Mouse (Mus musculus) left cerebral cortex, postnatal 36 days (tissue): ENCODE data around the gene Tnik. TPM values are rescaled to one million over a fixed set of nuclear protein-coding genes. Genes with fewer than 3 reads are reported as not detected.

Experiments used
- DNase-seq, 2 experiments: peaks; one replicate each; pipeline ENCODE4 v3.0.0; 2021 to 2022; ENCODE audit warnings: low spot score in 2 of 2, mixed read lengths in 1 of 2
- intact Hi-C: fragments of 180-260 bp; cut with DNase I; formaldehyde crosslinking; loops from one replicate; pipeline ENCODE4 v1.15.1; 2025
- total RNA-seq, 2 experiments: library from RNA; stranded (reverse); gene quantifications; 2 replicates each; pipeline ENCODE4 v1.2.3; 2021

Tnik gene
- total RNA-seq, 2 experiments from 2014 or later = 164 to 253 TPM

DNA sequence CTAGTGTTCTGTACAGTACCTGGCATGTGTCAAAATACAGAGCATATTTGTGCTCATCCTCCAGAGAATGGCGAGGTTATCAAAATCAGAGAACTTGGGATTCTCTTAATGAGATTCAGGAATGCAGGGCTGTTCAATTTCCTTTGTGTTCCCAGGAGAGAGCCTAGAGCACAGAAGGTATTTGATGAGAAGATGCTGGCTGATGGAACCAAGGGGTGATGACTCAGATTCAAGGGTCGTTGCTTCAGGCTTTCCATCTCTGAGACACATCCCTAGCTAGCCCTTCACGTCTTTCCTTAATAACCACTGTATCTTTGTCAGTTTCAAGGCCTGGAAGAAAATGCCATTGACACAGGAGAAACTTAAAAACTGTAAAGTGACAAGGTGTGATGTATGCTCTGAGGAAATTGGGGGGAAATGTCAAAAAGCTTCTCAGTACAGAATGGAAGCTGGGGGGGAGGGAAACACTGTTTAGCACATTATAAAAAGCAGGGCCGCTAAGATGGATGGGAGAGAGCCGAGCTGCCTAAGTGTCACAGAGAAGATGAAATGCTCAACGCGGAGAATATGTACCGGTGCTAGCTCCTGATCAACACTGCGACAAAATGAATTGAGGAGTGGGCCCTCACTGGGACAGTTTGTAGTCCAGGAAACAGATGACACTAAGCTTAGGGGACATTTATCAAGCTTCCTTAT lies 380.4 kb downstream of the Tnik start:
- intact Hi-C loops = no loop called here
- no peak for DNase-seq

GRCm38 (mm10) chr3:28652574-28652973 lies 389.6 kb downstream of the Tnik start:
- no peak for DNase-seq

DNA sequence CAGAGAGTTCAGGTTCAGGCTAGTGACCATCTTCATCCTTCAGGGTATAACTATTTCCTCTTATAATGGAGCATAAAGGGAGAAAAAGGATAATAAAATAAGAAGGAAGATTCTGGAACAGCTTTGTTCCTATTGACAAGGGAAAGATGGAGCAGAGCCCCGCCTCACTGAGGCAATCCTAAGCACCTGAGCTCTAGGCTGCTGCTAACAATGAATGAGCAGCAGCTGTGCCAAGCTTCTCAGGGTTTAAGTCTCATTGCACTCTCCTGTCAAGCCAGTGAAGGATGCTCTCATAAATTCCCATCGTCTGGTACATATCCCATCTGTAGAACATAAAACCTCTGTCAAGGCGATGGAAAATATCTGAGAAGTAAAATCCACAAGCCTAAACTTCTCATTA lies 390.0 kb downstream of the Tnik start:
- intact Hi-C loops = no loop called here

More at GRCm38 (mm10) chr3:28652574-28652973, 389.6 kb downstream of the Tnik start:
- intact Hi-C loops = no loop called here

DNA sequence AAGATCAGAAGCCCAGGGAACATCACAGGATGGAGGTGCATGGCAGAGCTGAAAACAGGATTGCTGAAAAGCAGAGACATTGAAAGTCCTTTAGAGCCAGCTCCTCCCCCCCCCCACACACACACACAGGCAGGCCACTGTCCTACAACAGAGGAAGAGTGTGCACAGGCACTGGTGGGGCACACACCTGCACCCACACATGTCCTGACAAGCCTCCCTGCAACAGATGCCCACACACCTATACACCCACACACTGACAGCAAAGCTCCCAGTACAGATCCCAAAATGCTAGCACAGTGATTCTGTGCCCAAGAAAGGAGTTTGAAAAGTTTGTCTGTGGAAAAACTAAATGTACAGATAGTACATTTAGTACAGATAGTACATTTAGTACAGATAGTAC lies 391.7 kb downstream of the Tnik start:
- intact Hi-C loops = loop anchor here (5.0 kb wide), 1 partner anchor 93 kb away; no protein-coding TSS in a partner anchor
- DNase-seq = peak; percentile 37 to 66

More for the DNA sequence above, 390.0 kb downstream of the Tnik start:
- DNase-seq = no peak

DNA sequence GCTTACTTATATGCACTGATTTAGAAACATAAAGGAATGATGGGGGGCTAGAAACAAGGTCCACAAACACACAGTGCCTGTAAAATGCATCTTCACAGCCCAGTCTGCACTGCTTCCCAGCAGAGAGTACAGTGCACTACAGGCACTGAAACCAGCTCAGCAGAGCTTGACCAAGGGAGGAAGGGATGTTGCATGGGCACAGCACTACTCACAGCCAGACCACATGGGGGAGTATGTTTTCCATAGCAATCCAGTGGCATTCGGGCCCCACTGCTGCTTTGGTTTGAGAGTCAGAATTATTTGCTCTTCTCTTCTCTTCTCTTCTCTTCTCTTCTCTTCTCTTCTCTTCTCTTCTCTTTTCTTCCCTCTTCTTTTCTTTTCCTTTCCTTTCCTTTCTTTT lies 395.3 kb downstream of the Tnik start:
- no peak for DNase-seq
- intact Hi-C loops = loop anchor here (5.0 kb wide), 1 partner anchor 89 kb away; no protein-coding TSS in a partner anchor

- DNase-seq = no peak
- intact Hi-C loops = no loop called here
Observed at GRCm38 (mm10) chr3:28680851-28681250, 417.8 kb downstream of the Tnik start.

DNA sequence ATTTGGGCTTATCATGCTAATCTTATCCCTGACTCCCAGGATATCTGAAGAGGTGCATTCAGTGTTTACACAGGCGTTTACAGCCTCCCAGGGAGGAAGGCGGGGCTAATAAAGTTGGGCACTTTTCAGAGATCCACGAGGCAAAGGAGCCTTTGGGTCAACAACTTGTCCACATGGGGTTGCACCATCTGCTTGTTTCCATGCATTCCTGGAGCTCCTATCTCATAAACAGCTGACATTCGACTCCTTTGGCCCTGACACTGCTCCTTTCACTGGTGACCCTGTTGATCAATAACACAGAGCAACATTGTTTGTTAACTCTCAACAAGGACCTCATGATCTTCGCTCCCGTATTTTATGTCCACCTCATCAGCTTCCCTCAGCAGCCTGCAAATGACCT lies 418.9 kb downstream of the Tnik start:
- intact Hi-C loops = no loop called here
- DNase-seq = no peak

GRCm38 (mm10) chr3:28682411-28682810 lies 419.4 kb downstream of the Tnik start:
- DNase-seq = no peak
- intact Hi-C loops = no loop called here

DNA sequence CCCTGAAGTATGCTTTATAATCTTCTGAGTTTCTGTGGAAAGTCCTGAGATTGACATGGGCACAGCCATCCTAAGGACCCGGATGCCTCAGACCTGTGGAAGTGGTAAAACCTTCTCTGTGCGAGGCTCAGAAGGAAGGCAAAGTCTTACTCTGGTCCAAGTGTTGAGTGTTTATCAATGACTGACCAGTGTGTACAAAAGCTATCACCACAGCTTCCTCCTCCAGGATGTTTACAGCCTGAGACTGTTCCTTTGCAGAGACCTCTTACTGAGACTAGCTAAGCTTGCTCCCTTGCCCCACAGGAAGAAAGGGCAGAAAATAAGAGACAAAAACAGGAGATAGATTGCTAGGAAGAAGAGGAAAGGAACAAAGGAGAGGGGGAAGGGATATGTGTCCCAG lies 422.5 kb downstream of the Tnik start:
- intact Hi-C loops = no loop called here
- no peak for DNase-seq

DNA sequence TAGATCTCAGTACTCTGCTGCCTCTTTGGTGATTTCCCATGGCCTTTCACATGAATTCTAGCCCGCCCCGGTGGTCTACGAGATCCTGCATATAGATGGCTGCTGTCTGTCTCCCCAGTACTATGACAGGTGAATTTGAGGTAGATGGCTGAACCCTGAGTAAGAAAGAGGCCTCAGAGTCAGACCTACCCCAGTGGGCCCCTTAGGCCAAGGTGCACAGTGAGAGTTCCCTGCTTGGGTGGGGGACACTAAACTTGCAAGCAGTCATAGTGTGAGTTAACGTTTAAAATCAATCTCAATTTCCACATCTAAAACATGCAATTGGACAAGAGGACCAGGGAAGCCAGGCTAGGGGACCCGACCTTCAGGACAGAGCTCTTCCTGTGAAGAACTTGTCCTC lies 431.8 kb downstream of the Tnik start:
- no peak for DNase-seq
- intact Hi-C loops = no loop called here

- intact Hi-C loops = no loop called here
- no peak for DNase-seq
Observed at GRCm38 (mm10) chr3:28695608-28696007, 432.6 kb downstream of the Tnik start.

DNA sequence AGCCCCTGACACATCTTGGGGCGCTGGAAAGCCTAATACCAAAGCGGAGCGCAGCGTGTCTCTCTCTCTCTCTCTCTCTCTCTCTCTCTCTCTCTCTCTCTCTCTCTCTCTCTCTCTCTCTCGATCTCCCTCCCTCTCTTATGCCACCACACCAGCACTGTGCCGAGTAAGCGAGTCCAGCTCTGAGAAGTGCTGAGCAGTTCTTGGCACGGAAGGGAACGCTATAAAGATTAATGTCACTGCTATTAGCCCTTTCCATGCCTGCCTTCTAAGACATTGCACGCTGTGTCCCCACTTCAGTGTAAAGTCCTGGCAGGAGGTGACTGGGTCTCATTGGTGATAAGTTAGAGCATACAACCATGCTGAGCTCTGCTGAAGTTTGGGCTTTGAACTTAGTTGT lies 433.1 kb downstream of the Tnik start:
- intact Hi-C loops = no loop called here
- DNase-seq = no peak

DNA sequence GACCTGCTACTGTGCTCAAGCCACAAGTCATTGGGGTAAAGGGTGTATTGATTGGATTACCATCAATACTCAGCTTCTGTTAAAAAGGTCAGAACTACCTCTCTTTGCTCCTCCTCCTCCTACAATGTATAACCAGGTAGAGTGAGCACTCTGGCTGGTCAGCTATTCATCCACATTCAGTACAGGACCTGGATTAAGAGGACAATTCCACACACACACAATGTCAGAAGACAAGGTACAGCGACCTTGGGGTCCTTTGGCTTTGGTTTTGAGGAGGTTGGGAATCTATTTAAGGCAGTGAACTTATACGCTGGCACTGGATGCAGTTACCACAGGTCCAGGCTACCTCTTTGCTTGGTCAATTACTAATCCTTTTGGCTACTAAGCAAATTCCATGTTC lies 434.8 kb downstream of the Tnik start, which contains the start of gene Slc2a2:
Slc2a2 (plus strand) TSS at position 107 of the 400 bp plus-strand sequence.
- DNase-seq = no peak

DNA sequence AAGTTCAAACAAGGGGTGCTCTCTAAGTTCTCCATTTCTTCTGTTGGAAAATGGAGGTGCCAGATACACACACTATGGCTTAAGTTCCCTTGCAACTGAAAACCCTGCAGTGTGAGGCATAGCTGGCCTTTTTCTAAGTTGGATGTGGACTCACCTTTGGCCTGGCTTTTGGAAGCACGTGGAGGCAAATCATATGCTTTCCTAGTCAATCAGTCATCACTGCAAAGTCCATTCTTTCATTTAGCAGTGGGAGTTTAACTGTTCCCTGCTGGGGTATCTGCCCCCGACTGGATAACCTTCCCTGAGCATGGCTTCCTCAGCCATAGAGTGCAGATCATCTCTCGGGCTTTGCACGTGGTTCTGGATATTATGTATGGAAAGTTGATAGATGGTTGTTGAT lies 436.6 kb downstream of the Tnik start:
- DNase-seq = no peak
- intact Hi-C loops = no loop called here

More for the DNA sequence above, 434.8 kb downstream of the Tnik start, which contains the start of gene Slc2a2:
- intact Hi-C loops = no loop called here

GRCm38 (mm10) chr3:28705522-28706137 lies 442.6 kb downstream of the Tnik start:
- no peak for DNase-seq
- intact Hi-C loops = no loop called here

- DNase-seq = no peak
- intact Hi-C loops = no loop called here
Observed at GRCm38 (mm10) chr3:28706736-28707135, 443.7 kb downstream of the Tnik start.

GRCm38 (mm10) chr3:28709740-28710139 lies 446.7 kb downstream of the Tnik start:
- intact Hi-C loops = no loop called here
- DNase-seq = no peak

GRCm38 (mm10) chr3:28713913-28714698 lies 451.1 kb downstream of the Tnik start:
- no peak for DNase-seq
- intact Hi-C loops = no loop called here

DNA sequence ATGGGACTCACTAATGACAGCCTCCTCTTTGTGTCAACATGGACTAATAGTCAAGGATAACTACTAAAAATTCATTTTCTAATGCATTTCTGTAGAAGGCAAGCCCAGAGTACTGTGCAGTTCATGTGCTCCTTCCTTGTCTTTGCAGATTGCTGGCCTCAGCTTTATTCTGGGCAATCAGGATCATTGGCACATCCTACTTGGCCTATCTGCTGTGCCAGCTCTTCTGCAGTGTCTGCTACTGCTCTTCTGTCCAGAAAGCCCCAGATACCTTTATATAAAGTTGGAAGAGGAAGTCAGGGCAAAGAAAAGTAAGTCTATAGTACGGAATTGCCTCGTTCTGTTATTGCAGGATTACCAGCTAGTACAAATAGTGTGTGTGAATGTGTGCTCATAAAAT lies 455.5 kb downstream of the Tnik start:
- no peak for DNase-seq
- intact Hi-C loops = no loop called here

GRCm38 (mm10) chr3:28721218-28721617 lies 458.2 kb downstream of the Tnik start:
- intact Hi-C loops = no loop called here
- no peak for DNase-seq
